Mouse (Mus musculus): ENCODE results near the gene Hnf1a.

- TF ChIP-seq CTCF (IDR thresholded peaks at IDR 0.05; ENCODE audit: low read depth, low read length), result no peak
- TF ChIP-seq GATA1 (IDR thresholded peaks at IDR 0.05; ENCODE audit: borderline replicate concordance, low read length), result no peak
Measured at GRCm38 (mm10) chr5:115018813-115019212, 47.9 kb upstream of the Hnf1a start.

Measured in G1E (cell line).